Mouse (Mus musculus) embryonic facial prominence, embryonic 15.5 days (tissue): ENCODE measurements around the gene Irf2bpl. TPM values are rescaled to one million over a fixed set of nuclear protein-coding genes. Genes with fewer than 3 reads are reported as not detected.

ENCODE experiments used
- ATAC-seq: fragments of 200-750 bp; cut with Nextera tagmentation; 2 replicates; pipeline ENCODE4 v1.8.0; 2017; ENCODE audit warnings: low read depth, moderate TSS enrichment; ENCODE audit not compliant: insufficient number of reproducible peaks, low FRiP score, low TSS enrichment
- H3K27ac ChIP-seq: fragments of 300-500 bp; sonication (generic); replicated peaks from 2 replicates; pipeline ENCODE4 v1.5.1; 2015; ENCODE audit warnings: mild to moderate bottlenecking, inconsistent platforms
- H3K27me3 ChIP-seq: fragments of 300-500 bp; sonication (generic); 2 replicates; pipeline ENCODE4 v1.6.1; 2015; ENCODE audit warnings: inconsistent platforms
- H3K36me3 ChIP-seq: fragments of 300-500 bp; sonication (generic); 2 replicates; pipeline ENCODE4 v1.6.1; 2015; ENCODE audit warnings: mild to moderate bottlenecking, inconsistent platforms
- H3K4me1 ChIP-seq: fragments of 300-500 bp; sonication (generic); 2 replicates; pipeline ENCODE4 v1.6.1; 2015; ENCODE audit warnings: inconsistent platforms
- H3K4me2 ChIP-seq: fragments of 300-500 bp; sonication (generic); replicated peaks from 2 replicates; pipeline ENCODE4 v1.6.1; 2015; ENCODE audit warnings: mild to moderate bottlenecking, inconsistent platforms
- H3K4me3 ChIP-seq: fragments of 300-500 bp; sonication (generic); replicated peaks from 2 replicates; pipeline ENCODE4 v1.5.1; 2015; ENCODE audit warnings: mild to moderate bottlenecking, inconsistent platforms
- H3K9ac ChIP-seq: fragments of 300-500 bp; sonication (generic); 2 replicates; pipeline ENCODE4 v1.6.1; 2015; ENCODE audit warnings: inconsistent platforms
- H3K9me3 ChIP-seq: fragments of 300-500 bp; sonication (generic); replicated peaks from 2 replicates; pipeline ENCODE4 v1.6.1; 2016; ENCODE audit warnings: inconsistent platforms
- WGBS: fragments of 180-500 bp; shearing (Covaris S2); methylation state at CpG from one replicate; pipeline ENCODE4 v1.1.7; 2015; 5-methylcytosine and 5-hydroxymethylcytosine counted together
- polyA plus RNA-seq: library from polyadenylated mRNA; unstranded; fragments of >200 nt; fragmentation: Nextera tagmentation; extraction: Ambion mirVana; gene quantifications from 2 replicates; pipeline ENCODE4 v1.2.1, GENCODE M21; 2015

The Irf2bpl gene
- polyA plus RNA-seq, 1 experiment from 2014 or later = 50.6 TPM

DNA sequence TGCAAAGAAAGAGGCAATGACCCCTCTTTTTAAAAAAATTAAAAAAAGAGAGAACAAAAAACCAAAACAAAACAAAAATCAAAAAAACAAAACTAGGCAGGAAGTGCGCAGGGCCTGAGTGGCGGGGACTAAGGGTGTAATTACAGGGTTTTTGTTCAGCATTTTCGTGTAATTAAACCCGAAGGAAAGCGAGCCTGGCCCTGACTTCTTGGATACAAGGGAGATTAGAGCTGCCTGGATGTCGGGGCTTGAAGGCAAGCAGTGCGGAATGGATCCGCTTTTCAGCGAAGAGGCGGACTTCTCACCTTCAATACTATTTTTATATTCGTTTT lies 6.8 kb upstream of the Irf2bpl start:
- no peaks in the 10 kb centered on the region for H3K9me3 ChIP-seq
- H3K27me3 ChIP-seq = no peaks in the 10 kb centered on the region
- WGBS = 11% methylated on average over 11 of the region's 11 CpGs
- H3K4me1 ChIP-seq = peaks cover 95% of the 10 kb centered on the region
- peak overlapping the region; percentile 41 for H3K4me3 ChIP-seq
- H3K36me3 ChIP-seq = no peaks in the 10 kb centered on the region
- H3K9ac ChIP-seq = peak overlapping the region; percentile 23
- peak overlapping the region; percentile 76 for H3K4me2 ChIP-seq
- peak overlapping the region; percentile 99 for H3K27ac ChIP-seq
- ATAC-seq = no peak

DNA sequence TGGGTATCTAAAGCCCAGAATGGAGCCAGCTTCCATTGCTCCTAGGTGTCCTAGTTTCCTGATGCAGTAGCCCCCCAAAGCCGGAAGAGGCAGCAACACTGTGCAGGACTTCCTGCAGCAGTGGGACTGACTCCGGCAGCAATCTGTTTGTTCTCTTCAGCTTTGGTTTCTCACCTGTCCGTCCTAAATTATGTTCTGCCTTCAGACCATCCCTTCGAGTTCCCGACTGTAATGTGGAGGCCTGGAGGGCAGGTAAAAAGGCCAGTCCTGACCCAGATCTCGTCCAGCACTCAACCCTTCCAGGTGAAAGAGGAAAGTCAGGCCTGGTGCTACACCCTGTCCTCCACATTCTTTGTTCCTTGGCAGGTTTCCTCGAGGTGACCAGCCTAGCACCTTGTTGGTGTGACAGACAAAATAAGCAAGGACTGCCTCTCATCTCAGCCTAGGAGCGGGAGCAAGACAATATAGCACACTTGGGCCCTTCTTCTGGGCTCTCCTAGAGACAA lies 6.3 kb upstream of the Irf2bpl start:
- H3K4me1 ChIP-seq = peaks cover 93% of the 10 kb centered on the region
- H3K27ac ChIP-seq = peak overlapping the region; percentile 99
- no peak for ATAC-seq
- H3K4me3 ChIP-seq = no peak overlapping the region
- no peaks in the 10 kb centered on the region for H3K9me3 ChIP-seq
- H3K4me2 ChIP-seq = no peak overlapping the region
- 39% methylated on average over 8 of the region's 8 CpGs for WGBS
- no peaks in the 10 kb centered on the region for H3K36me3 ChIP-seq
- no peak overlapping the region for H3K9ac ChIP-seq
- H3K27me3 ChIP-seq = no peaks in the 10 kb centered on the region

DNA sequence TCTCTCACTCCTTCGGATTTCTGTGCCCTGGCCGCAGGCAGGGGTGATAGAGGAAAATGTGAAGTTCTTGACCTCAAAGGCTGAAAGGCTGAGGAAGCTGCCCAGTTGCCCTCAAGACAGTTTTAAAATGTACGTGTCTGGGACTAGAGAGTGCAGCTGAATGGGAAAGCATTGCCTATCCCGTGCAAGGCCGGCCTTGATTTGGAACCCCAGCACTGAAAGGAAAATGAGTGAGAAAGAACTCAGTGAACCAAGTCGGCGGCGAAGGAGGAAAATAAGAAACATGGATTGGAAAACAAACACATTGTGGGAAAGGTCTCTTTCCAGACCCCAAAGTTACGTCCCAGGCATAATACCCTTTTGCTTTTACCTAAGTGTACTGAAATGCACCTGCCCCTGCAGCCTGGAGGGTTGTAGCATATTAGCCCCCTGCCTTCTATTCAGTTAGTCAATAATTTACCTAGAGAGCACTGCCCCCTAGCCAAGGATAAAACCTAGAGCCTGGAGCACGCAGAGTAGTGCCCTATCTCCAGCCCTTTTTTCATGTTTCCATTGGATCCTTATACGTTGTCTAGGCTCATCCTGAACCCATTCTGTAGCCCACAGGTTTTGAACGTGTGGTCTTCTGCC lies 5.6 kb upstream of the Irf2bpl start:
- no peak overlapping the region for H3K4me3 ChIP-seq
- no peak for ATAC-seq
- peak overlapping the region; percentile 99 for H3K27ac ChIP-seq
- WGBS = 71% methylated on average over 12 of the region's 12 CpGs
- H3K9ac ChIP-seq = no peak overlapping the region
- H3K4me1 ChIP-seq = peaks cover 93% of the 10 kb centered on the region
- H3K36me3 ChIP-seq = no peaks in the 10 kb centered on the region
- no peaks in the 10 kb centered on the region for H3K27me3 ChIP-seq
- H3K9me3 ChIP-seq = no peaks in the 10 kb centered on the region
- no peak overlapping the region for H3K4me2 ChIP-seq

DNA sequence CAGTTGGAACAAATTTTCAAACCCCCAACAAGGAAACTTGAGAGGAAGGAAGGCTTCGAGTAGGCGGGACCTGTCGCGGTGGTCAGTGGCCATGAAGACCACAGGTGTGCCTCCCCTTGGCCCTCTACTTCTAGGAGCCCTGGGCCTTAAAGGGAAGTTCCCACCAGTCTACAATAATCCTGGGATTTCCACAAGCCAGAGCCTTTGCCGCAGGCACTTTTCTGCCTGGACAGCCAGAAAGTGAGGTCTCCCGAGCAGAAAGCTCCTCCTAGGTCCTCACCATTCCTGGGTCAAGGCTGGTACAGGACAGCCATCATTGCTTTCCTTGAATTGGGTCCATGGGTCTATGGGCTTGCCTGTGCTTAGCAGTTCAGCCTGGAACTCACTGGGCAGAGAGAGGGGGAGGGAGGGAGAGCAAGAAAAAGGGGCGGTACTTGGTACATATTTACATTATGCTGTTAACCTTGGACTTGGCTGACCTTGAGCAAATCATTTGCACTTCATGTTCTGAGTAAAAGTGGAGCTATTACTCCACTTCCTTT lies 4.6 kb upstream of the Irf2bpl start:
- Histone ChIP-seq H3K9me3 (no peaks in the 10 kb centered on the region), H3K27me3 (no peaks in the 10 kb centered on the region), H3K27ac (peak overlapping the region; percentile 97), H3K4me3 (0 out of 2 replicates have a peak overlapping the region, but pooled peaks have one; percentile 38), H3K4me2 (peak overlapping the region; percentile 76), H3K4me1 (peaks cover 90% of the 10 kb centered on the region), H3K36me3 (no peaks in the 10 kb centered on the region), H3K9ac (no peak overlapping the region)
- WGBS = 11% methylated on average over 7 of the region's 7 CpGs
- ATAC-seq = no peak

DNA sequence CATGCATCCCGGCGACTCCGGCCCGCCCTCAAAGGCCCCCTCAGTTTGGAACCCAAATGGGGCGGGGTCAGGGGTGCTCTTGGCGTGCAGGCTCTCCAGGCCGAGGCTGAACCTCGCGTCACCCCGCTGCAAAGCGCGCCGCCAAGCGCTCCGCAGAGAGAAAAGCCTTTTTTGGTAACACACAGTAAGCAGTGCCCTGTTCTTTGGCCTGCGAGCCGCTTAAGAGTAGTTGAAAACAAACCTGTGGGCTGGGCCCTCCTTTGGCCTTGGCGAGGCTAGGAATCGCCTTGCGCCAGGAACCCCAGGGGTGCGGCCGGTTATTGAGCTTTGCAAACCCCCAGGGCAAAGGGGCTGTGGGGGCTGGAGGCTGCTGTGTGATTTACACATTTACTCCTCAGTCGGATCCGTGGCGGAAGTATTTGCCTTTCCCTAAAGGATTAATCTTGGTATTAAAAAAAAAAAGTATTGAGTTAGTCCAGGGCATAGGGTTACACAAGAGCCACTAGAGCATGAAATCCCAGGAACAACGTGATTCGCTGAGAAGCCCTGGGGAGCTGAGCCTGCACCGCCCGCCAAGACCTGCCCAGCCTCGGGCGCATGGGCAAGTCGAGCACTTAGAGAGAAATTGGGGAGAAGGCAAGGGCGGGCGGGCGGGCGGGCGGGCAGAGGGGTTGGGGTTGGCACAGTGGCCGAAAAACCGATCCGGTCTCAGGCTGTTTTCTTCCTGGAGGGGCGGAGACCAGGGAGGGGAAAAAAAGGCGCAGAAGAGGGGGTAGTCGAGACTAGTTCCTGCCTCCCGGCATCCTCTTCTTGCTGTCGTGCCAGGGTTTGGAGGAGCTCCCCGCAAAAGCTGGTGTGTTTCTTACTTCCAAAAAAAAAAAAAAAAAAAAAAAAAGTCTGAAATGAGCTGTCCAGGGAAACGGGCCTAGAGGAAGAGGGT lies 3.8 kb upstream of the Irf2bpl start:
- ATAC-seq = peak; percentile 81
- under 1% methylated on average over 46 of the region's 47 CpGs for WGBS
- Histone ChIP-seq H3K4me3 (peak overlapping the region; percentile 38), H3K9ac (0 out of 2 replicates have a peak overlapping the region, but pooled peaks have one; percentile 31), H3K27ac (peak overlapping the region; percentile 97), H3K36me3 (no peaks in the 10 kb centered on the region), H3K4me2 (peak overlapping the region; percentile 76), H3K4me1 (peaks cover 83% of the 10 kb centered on the region), H3K27me3 (no peaks in the 10 kb centered on the region), H3K9me3 (no peaks in the 10 kb centered on the region)

DNA sequence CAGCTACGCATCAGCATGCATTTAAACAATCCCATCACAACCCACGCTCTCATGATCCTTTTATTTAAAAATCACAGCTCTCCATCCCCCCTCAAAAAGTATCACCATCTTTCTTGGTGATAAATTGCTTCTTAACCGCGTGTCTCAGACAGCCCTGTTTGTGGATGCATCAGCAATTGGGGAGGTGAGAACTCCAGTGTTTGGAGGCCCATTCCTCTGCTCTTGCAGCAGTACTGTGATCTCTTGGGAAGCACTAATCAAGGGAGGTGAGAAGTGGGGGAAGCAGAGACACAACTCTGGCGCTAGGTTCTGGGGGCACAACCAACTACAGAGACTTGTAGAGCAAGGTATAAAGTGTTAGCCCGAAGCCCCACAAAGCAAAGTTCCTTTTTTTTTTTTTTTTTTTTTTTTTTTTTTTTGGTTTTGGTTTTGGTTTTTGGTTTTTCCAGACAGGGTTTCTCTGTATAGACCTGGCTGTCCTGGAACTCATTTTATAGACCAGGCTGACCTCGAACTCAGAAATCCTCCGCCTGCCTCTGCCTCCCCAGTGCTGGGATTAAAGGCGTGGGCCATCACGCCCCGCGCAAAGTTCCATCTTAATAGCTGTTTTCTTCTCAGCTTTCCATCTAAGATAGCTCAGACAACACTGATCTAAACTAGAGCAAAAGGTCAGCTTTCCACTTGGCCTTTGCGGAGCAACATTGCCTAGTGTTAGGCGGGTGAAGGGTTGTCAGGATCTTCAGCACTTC lies 3.0 kb upstream of the Irf2bpl start:
- peak overlapping the region; percentile 97 for H3K27ac ChIP-seq
- H3K4me2 ChIP-seq = peak overlapping the region; percentile 76
- H3K36me3 ChIP-seq = no peaks in the 10 kb centered on the region
- 0 out of 2 replicates have a peak overlapping the region, but pooled peaks have one; percentile 31 for H3K9ac ChIP-seq
- peaks cover 74% of the 10 kb centered on the region for H3K4me1 ChIP-seq
- 43% methylated on average over 14 of the region's 14 CpGs for WGBS
- peak overlapping the region; percentile 38 for H3K4me3 ChIP-seq
- H3K27me3 ChIP-seq = no peaks in the 10 kb centered on the region
- ATAC-seq = no peak
- no peaks in the 10 kb centered on the region for H3K9me3 ChIP-seq

DNA sequence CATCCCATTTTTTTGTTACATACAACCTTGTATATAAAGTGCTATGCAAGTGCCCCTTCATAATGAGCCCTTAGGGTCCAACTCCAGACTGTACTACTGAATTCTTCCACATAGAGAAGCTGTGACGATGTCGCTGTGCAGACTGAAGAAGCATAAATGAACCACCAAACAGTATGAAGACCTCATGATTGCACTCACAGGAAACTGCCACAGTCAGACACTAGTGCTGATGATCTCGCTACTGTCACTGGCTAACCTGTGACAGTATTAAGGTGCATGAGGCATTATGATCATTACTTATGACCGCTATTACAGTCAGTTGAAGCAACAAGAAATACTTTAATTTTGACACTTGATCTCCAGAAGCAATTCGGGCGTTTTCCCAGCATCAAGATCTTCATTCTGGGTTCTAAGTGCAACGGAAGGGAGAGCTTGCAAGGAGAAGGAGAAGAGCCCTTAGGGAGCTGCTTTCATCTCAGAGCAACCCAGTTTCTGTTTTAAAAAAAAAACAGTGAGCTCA lies 1.9 kb upstream of the Irf2bpl start:
- Histone ChIP-seq H3K9me3 (no peaks in the 10 kb centered on the region), H3K4me2 (no peak overlapping the region), H3K36me3 (no peaks in the 10 kb centered on the region), H3K27ac (peak overlapping the region; percentile 8; the same call in 1 of the 2 replicates), H3K4me1 (peaks cover 73% of the 10 kb centered on the region), H3K9ac (no peak overlapping the region), H3K4me3 (no peak overlapping the region), H3K27me3 (no peaks in the 10 kb centered on the region)
- WGBS = 60% methylated on average over 7 of the region's 7 CpGs
- no peak for ATAC-seq

DNA sequence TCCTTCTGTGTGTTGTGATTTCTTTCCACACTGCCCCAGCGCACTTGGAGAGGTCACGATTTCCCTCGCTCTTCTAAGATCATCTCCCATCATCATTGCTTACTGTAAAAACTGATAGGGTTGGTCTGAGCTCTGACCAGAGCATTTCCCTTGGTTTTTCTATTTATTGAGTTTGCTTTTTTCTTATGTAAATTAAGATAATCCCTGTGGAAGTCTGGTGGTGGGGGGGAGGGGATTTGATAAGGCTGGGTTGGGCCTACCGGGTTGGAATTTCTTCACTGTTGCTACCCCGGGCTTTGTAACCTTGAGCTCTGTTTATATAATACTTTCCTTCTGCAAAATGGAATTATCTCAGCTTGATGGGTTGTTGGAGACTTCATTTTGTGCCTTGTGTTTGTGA lies 1.1 kb upstream of the Irf2bpl start:
- Histone ChIP-seq H3K4me2 (peak overlapping the region; percentile 86; the same call in 1 of the 2 replicates), H3K9me3 (no peaks in the 10 kb centered on the region), H3K27ac (peak overlapping the region; percentile 100; the same call in 1 of the 2 replicates), H3K9ac (no peak overlapping the region), H3K4me1 (peaks cover 66% of the 10 kb centered on the region), H3K4me3 (no peak overlapping the region), H3K36me3 (no peaks in the 10 kb centered on the region), H3K27me3 (no peaks in the 10 kb centered on the region)
- ATAC-seq = no peak
- WGBS = 42% methylated on average over 5 of the region's 5 CpGs

DNA sequence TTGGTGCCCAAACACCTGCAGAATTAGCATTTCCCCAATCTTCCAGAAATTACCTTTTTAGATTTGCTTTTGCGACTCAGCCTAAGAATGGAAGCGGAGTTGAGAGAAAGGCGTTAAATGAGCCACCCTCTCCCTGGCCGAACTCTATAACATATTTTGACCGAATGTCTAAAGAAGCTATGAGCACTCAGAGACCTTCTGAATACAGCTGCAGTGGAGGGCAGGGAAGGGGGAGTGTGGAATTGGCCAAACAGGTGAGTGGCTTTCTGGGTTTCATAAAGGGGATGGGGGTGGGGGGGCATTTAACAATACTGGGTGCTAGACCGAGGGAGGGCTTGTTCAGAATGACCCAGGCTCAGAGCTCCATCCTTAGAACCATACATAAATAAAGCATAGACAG lies 738 bp upstream of the Irf2bpl start:
- Histone ChIP-seq H3K9me3 (no peaks in the 10 kb centered on the region), H3K4me1 (peaks cover 66% of the 10 kb centered on the region)
- 13% methylated on average over 6 of the region's 6 CpGs for WGBS

DNA sequence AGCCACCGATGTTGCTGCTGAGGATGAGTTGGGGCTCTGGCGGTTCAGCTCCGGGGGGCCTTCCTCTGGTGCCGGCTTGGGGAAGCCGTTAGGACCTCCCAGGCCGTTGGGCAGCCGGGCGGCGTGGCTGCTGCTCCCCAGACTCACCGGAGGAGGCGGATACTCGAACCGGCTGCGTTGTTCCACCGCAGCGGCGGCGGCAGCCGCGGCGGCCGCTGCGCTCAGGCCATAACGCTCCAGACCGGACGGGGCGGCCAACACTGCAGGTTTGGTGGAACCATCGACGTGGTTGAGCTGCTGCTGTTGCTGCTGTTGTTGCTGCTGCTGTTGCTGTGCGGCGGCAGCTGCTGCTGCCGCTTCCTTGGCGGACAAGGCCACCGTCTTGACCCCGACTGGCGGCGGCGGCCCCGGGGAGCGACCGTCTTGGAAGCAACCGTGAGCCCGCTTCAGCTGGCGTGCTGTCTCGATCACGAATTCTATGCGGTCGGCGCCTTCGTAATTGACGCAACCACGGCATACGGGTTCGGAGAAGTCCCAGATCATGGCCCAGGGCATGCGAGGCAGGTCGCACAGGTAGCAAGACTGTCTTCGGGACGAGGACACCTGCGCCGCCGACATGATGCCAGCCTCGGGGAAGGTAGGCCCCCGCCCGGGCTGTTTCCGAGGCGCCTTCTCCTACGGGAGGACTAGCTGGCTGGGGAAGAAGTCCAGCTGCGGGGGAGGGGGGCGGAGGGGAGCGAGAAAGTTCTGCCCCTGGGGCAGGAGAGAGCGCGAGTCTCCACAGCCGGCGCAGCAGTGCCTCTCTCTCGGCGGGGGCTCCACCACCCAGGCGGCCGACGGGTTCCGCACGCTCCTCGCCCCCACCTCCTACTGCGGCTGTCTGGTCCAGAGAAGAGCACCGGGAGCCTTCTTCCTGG lies 1.1 kb downstream of the Irf2bpl start:
- Histone ChIP-seq H3K27me3 (no peaks in the 10 kb centered on the region), H3K4me1 (peaks cover 66% of the 10 kb centered on the region), H3K9ac (peak overlapping the region; percentile 79), H3K4me3 (peak overlapping the region; percentile 64), H3K27ac (peak overlapping the region; percentile 100), H3K36me3 (no peaks in the 10 kb centered on the region), H3K4me2 (peak overlapping the region; percentile 86), H3K9me3 (no peaks in the 10 kb centered on the region)
- under 1% methylated on average over 84 of the region's 84 CpGs for WGBS
- ATAC-seq = no peak

More for the DNA sequence above, 738 bp upstream of the Irf2bpl start:
- H3K4me2 ChIP-seq = peak overlapping the region; percentile 86
- H3K36me3 ChIP-seq = no peaks in the 10 kb centered on the region
- H3K9ac ChIP-seq = no peak overlapping the region
- H3K27me3 ChIP-seq = no peaks in the 10 kb centered on the region
- H3K4me3 ChIP-seq = peak overlapping the region; percentile 64
- H3K27ac ChIP-seq = peak overlapping the region; percentile 100
- no peak for ATAC-seq
